Mouse (Mus musculus) neural tube, embryonic 12.5 days (tissue): Measurements from ENCODE around the gene Gm47289. TPM values are rescaled to one million over a fixed set of nuclear protein-coding genes. Genes with fewer than 3 reads are reported as not detected.

Experiments used
- ATAC-seq: fragments of 200-750 bp; cut with Nextera tagmentation; 2 replicates; pipeline ENCODE4 v1.8.0; 2017; ENCODE audit warnings: low read depth, mild to moderate bottlenecking, moderate TSS enrichment, moderate library complexity; ENCODE audit not compliant: low FRiP score
- H3K27ac ChIP-seq: fragments of 300-500 bp; sonication (generic); 2 replicates; pipeline ENCODE4 v1.5.1; 2016
- H3K27me3 ChIP-seq: fragments of 300-500 bp; sonication (generic); replicated peaks from 2 replicates; pipeline ENCODE4 v1.6.1; 2016; ENCODE audit warnings: mild to moderate bottlenecking
- H3K36me3 ChIP-seq: fragments of 300-500 bp; sonication (generic); 2 replicates; pipeline ENCODE4 v1.6.1; 2016; ENCODE audit warnings: mild to moderate bottlenecking
- H3K4me1 ChIP-seq: fragments of 300-500 bp; sonication (generic); 2 replicates; pipeline ENCODE4 v1.6.1; 2016
- H3K4me2 ChIP-seq: fragments of 300-500 bp; sonication (generic); replicated peaks from 2 replicates; pipeline ENCODE4 v1.6.1; 2016; ENCODE audit warnings: mild to moderate bottlenecking
- H3K4me3 ChIP-seq: fragments of 300-500 bp; sonication (generic); 2 replicates; pipeline ENCODE4 v1.5.1; 2016
- H3K9ac ChIP-seq: fragments of 300-500 bp; sonication (generic); 2 replicates; pipeline ENCODE4 v1.6.1; 2016; ENCODE audit warnings: mild to moderate bottlenecking
- H3K9me3 ChIP-seq: fragments of 300-500 bp; sonication (generic); 2 replicates; pipeline ENCODE4 v1.6.1; 2016; ENCODE audit warnings: mild to moderate bottlenecking
- WGBS: fragments of 180-500 bp; shearing (Covaris S2); methylation state at CpG from one replicate; pipeline ENCODE4 v1.1.7; 2016; 5-methylcytosine and 5-hydroxymethylcytosine counted together
- polyA plus RNA-seq: library from polyadenylated mRNA; unstranded; fragments of >200 nt; fragmentation: Nextera tagmentation; extraction: Ambion mirVana; gene quantifications from 2 replicates; pipeline ENCODE4 v1.2.1, GENCODE M21; 2016

The Gm47289 gene
- polyA plus RNA-seq, result not detected in 2 replicates

- 62% methylated on average over 4 of the region's 4 CpGs for WGBS
- Histone ChIP-seq H3K9ac (no peak within 1 kb of the TSS), H3K4me3 (no peak within 1 kb of the TSS), H3K27me3 (peaks cover 20% of the 10 kb centered on the region), H3K4me1 (no peaks in the 10 kb centered on the region), H3K9me3 (no peaks in the 10 kb centered on the region), H3K27ac (no peak within 1 kb of the TSS), H3K36me3 (no peaks in the 10 kb centered on the region), H3K4me2 (no peak within 1 kb of the TSS)
- ATAC-seq, result no peak
These were observed at the start of gene Gm47289 for GRCm38 (mm10) chr9:119158861-119159260. Gm47289 (plus strand) TSS chr9:119159161.

- Histone ChIP-seq H3K4me3 (no peak overlapping the region), H3K4me2 (no peak overlapping the region), H3K27me3 (no peaks in the 10 kb centered on the region), H3K9me3 (no peaks in the 10 kb centered on the region), H3K9ac (no peak overlapping the region), H3K27ac (no peak overlapping the region), H3K4me1 (peaks cover 7% of the 10 kb centered on the region), H3K36me3 (no peaks in the 10 kb centered on the region)
- 60% methylated on average over 12 of the region's 12 CpGs for WGBS
- ATAC-seq, result no peak
These were observed 49.1 kb upstream of the Gm47289 start for GRCm38 (mm10) chr9:119109685-119110353.

GRCm38 (mm10) chr9:119110640-119111039 lies 48.3 kb upstream of the Gm47289 start:
- ATAC-seq, result no peak
- no peak overlapping the region for H3K27ac ChIP-seq
- no peak overlapping the region for H3K4me2 ChIP-seq
- WGBS, result 51% methylated on average over 3 of the region's 3 CpGs
- H3K27me3 ChIP-seq, result no peaks in the 10 kb centered on the region
- no peaks in the 10 kb centered on the region for H3K9me3 ChIP-seq
- H3K9ac ChIP-seq, result no peak overlapping the region
- peaks cover 7% of the 10 kb centered on the region for H3K4me1 ChIP-seq
- H3K36me3 ChIP-seq, result no peaks in the 10 kb centered on the region
- no peak overlapping the region for H3K4me3 ChIP-seq

- Histone ChIP-seq H3K9me3 (no peaks in the 10 kb centered on the region), H3K4me1 (peaks cover 10% of the 10 kb centered on the region), H3K9ac (no peak overlapping the region), H3K4me3 (no peak overlapping the region), H3K27me3 (no peaks in the 10 kb centered on the region), H3K27ac (no peak overlapping the region), H3K4me2 (no peak overlapping the region), H3K36me3 (no peaks in the 10 kb centered on the region)
- no peak for ATAC-seq
- WGBS, result 88% methylated on average over 17 of the region's 17 CpGs
These were observed 44.0 kb upstream of the Gm47289 start for GRCm38 (mm10) chr9:119114911-119115310.

- no peak overlapping the region for H3K4me2 ChIP-seq
- no peaks in the 10 kb centered on the region for H3K9me3 ChIP-seq
- H3K4me1 ChIP-seq, result peaks cover 4% of the 10 kb centered on the region; the same call in 1 of the 2 replicates
- WGBS, result 92% methylated on average over 19 of the region's 19 CpGs
- H3K9ac ChIP-seq, result no peak overlapping the region
- ATAC-seq, result no peak
- no peaks in the 10 kb centered on the region for H3K27me3 ChIP-seq
- H3K36me3 ChIP-seq, result no peaks in the 10 kb centered on the region
- no peak overlapping the region for H3K27ac ChIP-seq
- no peak overlapping the region for H3K4me3 ChIP-seq
These were observed 39.4 kb upstream of the Gm47289 start for GRCm38 (mm10) chr9:119119409-119120167.

- no peak overlapping the region for H3K4me2 ChIP-seq
- no peak overlapping the region for H3K9ac ChIP-seq
- H3K27me3 ChIP-seq, result no peaks in the 10 kb centered on the region
- H3K9me3 ChIP-seq, result no peaks in the 10 kb centered on the region
- no peaks in the 10 kb centered on the region for H3K36me3 ChIP-seq
- no peak overlapping the region for H3K27ac ChIP-seq
- WGBS, result 76% methylated on average over 3 of the region's 3 CpGs
- no peak overlapping the region for H3K4me3 ChIP-seq
- peaks cover 4% of the 10 kb centered on the region; the same call in 1 of the 2 replicates for H3K4me1 ChIP-seq
- ATAC-seq, result no peak
These were observed 38.8 kb upstream of the Gm47289 start for GRCm38 (mm10) chr9:119120168-119120560.

- no peaks in the 10 kb centered on the region for H3K36me3 ChIP-seq
- H3K4me3 ChIP-seq, result no peak overlapping the region
- no peak for ATAC-seq
- no peaks in the 10 kb centered on the region for H3K9me3 ChIP-seq
- no peak overlapping the region for H3K27ac ChIP-seq
- H3K4me1 ChIP-seq, result peaks cover 4% of the 10 kb centered on the region; the same call in 1 of the 2 replicates
- 86% methylated on average over 18 of the region's 18 CpGs for WGBS
- H3K4me2 ChIP-seq, result no peak overlapping the region
- no peak overlapping the region for H3K9ac ChIP-seq
- no peaks in the 10 kb centered on the region for H3K27me3 ChIP-seq
These were observed 36.2 kb upstream of the Gm47289 start for GRCm38 (mm10) chr9:119122596-119123369.

GRCm38 (mm10) chr9:119128436-119129181 lies 30.4 kb upstream of the Gm47289 start:
- no peak overlapping the region for H3K4me3 ChIP-seq
- WGBS, result 82% methylated on average over 12 of the region's 12 CpGs
- H3K9me3 ChIP-seq, result no peaks in the 10 kb centered on the region
- no peak overlapping the region for H3K4me2 ChIP-seq
- ATAC-seq, result no peak
- H3K27ac ChIP-seq, result no peak overlapping the region
- no peaks in the 10 kb centered on the region for H3K27me3 ChIP-seq
- no peaks in the 10 kb centered on the region for H3K36me3 ChIP-seq
- no peak overlapping the region for H3K9ac ChIP-seq
- peaks cover 5% of the 10 kb centered on the region; the same call in 1 of the 2 replicates for H3K4me1 ChIP-seq

- Histone ChIP-seq H3K4me1 (peaks cover 5% of the 10 kb centered on the region; the same call in 1 of the 2 replicates), H3K27ac (no peak overlapping the region), H3K36me3 (no peaks in the 10 kb centered on the region), H3K9me3 (no peaks in the 10 kb centered on the region), H3K4me2 (no peak overlapping the region), H3K4me3 (no peak overlapping the region), H3K27me3 (no peaks in the 10 kb centered on the region), H3K9ac (no peak overlapping the region)
- ATAC-seq, result no peak
- whole genome bisulfite sequencing, result 71% methylated on average over 5 of the region's 5 CpGs
These were observed 28.3 kb upstream of the Gm47289 start for GRCm38 (mm10) chr9:119130692-119131091.

- 89% methylated on average over 2 of the region's 2 CpGs for WGBS
- ATAC-seq, result no peak
- H3K4me3 ChIP-seq, result no peak overlapping the region
- no peak overlapping the region for H3K4me2 ChIP-seq
- no peak overlapping the region for H3K27ac ChIP-seq
- no peaks in the 10 kb centered on the region for H3K4me1 ChIP-seq
- H3K9ac ChIP-seq, result no peak overlapping the region
- H3K36me3 ChIP-seq, result no peaks in the 10 kb centered on the region
- no peaks in the 10 kb centered on the region for H3K9me3 ChIP-seq
- H3K27me3 ChIP-seq, result no peaks in the 10 kb centered on the region
These were observed 20.1 kb upstream of the Gm47289 start for GRCm38 (mm10) chr9:119138836-119139235.

GRCm38 (mm10) chr9:119142066-119142465 lies 16.9 kb upstream of the Gm47289 start:
- Histone ChIP-seq H3K4me3 (no peak overlapping the region), H3K27me3 (no peaks in the 10 kb centered on the region), H3K27ac (no peak overlapping the region), H3K9me3 (no peaks in the 10 kb centered on the region), H3K4me1 (0 out of 2 replicates have a peak, but pooled peaks cover 3% of the 10 kb centered on the region), H3K36me3 (no peaks in the 10 kb centered on the region), H3K4me2 (no peak overlapping the region), H3K9ac (no peak overlapping the region)
- WGBS, result 88% methylated on average over 5 of the region's 5 CpGs
- ATAC-seq, result no peak
